Mouse (Mus musculus): ENCODE measurements around the gene Cnih3. TPM values are rescaled to one million over a fixed set of nuclear protein-coding genes. Genes with fewer than 3 reads are reported as not detected.

Cnih3 gene
- polyA plus RNA-seq, 1 experiment from 2014 or later, result 0.08 TPM

GRCm38 (mm10) chr1:181425388-181425787, 73.0 kb downstream of the Cnih3 start:
- Histone ChIP-seq H3K27ac (ENCODE audit: low read length) (no peak overlapping the region), H3K9me3 (ENCODE audit: control insufficient read depth, low read length) (no peaks in the 10 kb centered on the region), H3K27me3 (ENCODE audit: control insufficient read depth, insufficient read depth, low read depth, low read length) (no peaks in the 10 kb centered on the region), H3K9ac (ENCODE audit: low read length) (no peak overlapping the region), H3K4me2 (ENCODE audit: low read depth, low read length) (no peak overlapping the region), H3K36me3 (ENCODE audit: control insufficient read depth, insufficient read depth, low read length) (no peaks in the 10 kb centered on the region), H3K4me1 (replicated peaks; ENCODE audit: control insufficient read depth, insufficient read depth, low read length) (no peaks in the 10 kb centered on the region), H3K4me3 (ENCODE audit: low read length) (no peak overlapping the region)
- 86% methylated on average over 3 of the region's 3 CpGs for WGBS
- no peak for ATAC-seq (ENCODE audit: low read depth)

GRCm38 (mm10) chr1:181426406-181426805, 74.0 kb downstream of the Cnih3 start:
- no peak for ATAC-seq (ENCODE audit: low read depth)
- 63% methylated on average over 5 of the region's 5 CpGs for WGBS
- Histone ChIP-seq H3K27me3 (ENCODE audit: control insufficient read depth, insufficient read depth, low read depth, low read length) (no peaks in the 10 kb centered on the region), H3K27ac (ENCODE audit: low read length) (no peak overlapping the region), H3K4me2 (ENCODE audit: low read depth, low read length) (no peak overlapping the region), H3K9ac (ENCODE audit: low read length) (no peak overlapping the region), H3K9me3 (ENCODE audit: control insufficient read depth, low read length) (no peaks in the 10 kb centered on the region), H3K4me1 (replicated peaks; ENCODE audit: control insufficient read depth, insufficient read depth, low read length) (no peaks in the 10 kb centered on the region), H3K4me3 (ENCODE audit: low read length) (no peak overlapping the region), H3K36me3 (ENCODE audit: control insufficient read depth, insufficient read depth, low read length) (no peaks in the 10 kb centered on the region)

GRCm38 (mm10) chr1:181433263-181433662, 80.8 kb downstream of the Cnih3 start:
- Histone ChIP-seq H3K36me3 (ENCODE audit: control insufficient read depth, insufficient read depth, low read length) (no peaks in the 10 kb centered on the region), H3K9ac (ENCODE audit: low read length) (no peak overlapping the region), H3K27me3 (ENCODE audit: control insufficient read depth, insufficient read depth, low read depth, low read length) (no peaks in the 10 kb centered on the region), H3K4me3 (ENCODE audit: low read length) (no peak overlapping the region), H3K4me1 (replicated peaks; ENCODE audit: control insufficient read depth, insufficient read depth, low read length) (no peaks in the 10 kb centered on the region), H3K4me2 (ENCODE audit: low read depth, low read length) (no peak overlapping the region), H3K27ac (ENCODE audit: low read length) (no peak overlapping the region), H3K9me3 (ENCODE audit: control insufficient read depth, low read length) (no peaks in the 10 kb centered on the region)
- ATAC-seq (ENCODE audit: low read depth), result no peak
- 74% methylated on average over 5 of the region's 5 CpGs for WGBS

GRCm38 (mm10) chr1:181435414-181435813, 83.0 kb downstream of the Cnih3 start:
- WGBS, result 63% methylated on average over 5 of the region's 5 CpGs
- H3K27ac ChIP-seq (ENCODE audit: low read length), result no peak overlapping the region

GRCm38 (mm10) chr1:181440982-181441603, 88.7 kb downstream of the Cnih3 start:
- Histone ChIP-seq H3K36me3 (ENCODE audit: control insufficient read depth, insufficient read depth, low read length) (no peaks in the 10 kb centered on the region), H3K9ac (ENCODE audit: low read length) (no peak overlapping the region), H3K9me3 (ENCODE audit: control insufficient read depth, low read length) (no peaks in the 10 kb centered on the region), H3K27ac (ENCODE audit: low read length) (peak overlapping the region; percentile 90), H3K4me2 (ENCODE audit: low read depth, low read length) (no peak overlapping the region), H3K4me1 (replicated peaks; ENCODE audit: control insufficient read depth, insufficient read depth, low read length) (peaks cover 28% of the 10 kb centered on the region), H3K27me3 (ENCODE audit: control insufficient read depth, insufficient read depth, low read depth, low read length) (no peaks in the 10 kb centered on the region), H3K4me3 (ENCODE audit: low read length) (no peak overlapping the region)
- ATAC-seq (ENCODE audit: low read depth), result peak; percentile 80
- WGBS, result 59% methylated on average over 8 of the region's 8 CpGs

More at GRCm38 (mm10) chr1:181435414-181435813, 83.0 kb downstream of the Cnih3 start:
- ATAC-seq (ENCODE audit: low read depth), result no peak
- H3K4me3 ChIP-seq (ENCODE audit: low read length), result no peak overlapping the region
- no peak overlapping the region for H3K4me2 ChIP-seq (ENCODE audit: low read depth, low read length)
- H3K9ac ChIP-seq (ENCODE audit: low read length), result no peak overlapping the region
- H3K27me3 ChIP-seq (ENCODE audit: control insufficient read depth, insufficient read depth, low read depth, low read length), result no peaks in the 10 kb centered on the region
- H3K9me3 ChIP-seq (ENCODE audit: control insufficient read depth, low read length), result no peaks in the 10 kb centered on the region
- H3K4me1 ChIP-seq (replicated peaks; ENCODE audit: control insufficient read depth, insufficient read depth, low read length), result peaks cover 8% of the 10 kb centered on the region
- no peaks in the 10 kb centered on the region for H3K36me3 ChIP-seq (ENCODE audit: control insufficient read depth, insufficient read depth, low read length)

- no peaks in the 10 kb centered on the region for H3K9me3 ChIP-seq (ENCODE audit: control insufficient read depth, low read length)
- no peak overlapping the region for H3K9ac ChIP-seq (ENCODE audit: low read length)
- no peak overlapping the region for H3K4me2 ChIP-seq (ENCODE audit: low read depth, low read length)
- H3K27ac ChIP-seq (ENCODE audit: low read length), result peak overlapping the region; percentile 90
- peaks cover 35% of the 10 kb centered on the region for H3K4me1 ChIP-seq (replicated peaks; ENCODE audit: control insufficient read depth, insufficient read depth, low read length)
- 55% methylated on average over 7 of the region's 7 CpGs for WGBS
- no peaks in the 10 kb centered on the region for H3K27me3 ChIP-seq (ENCODE audit: control insufficient read depth, insufficient read depth, low read depth, low read length)
- peak; percentile 75 for ATAC-seq (ENCODE audit: low read depth)
- H3K4me3 ChIP-seq (ENCODE audit: low read length), result no peak overlapping the region
- no peaks in the 10 kb centered on the region for H3K36me3 ChIP-seq (ENCODE audit: control insufficient read depth, insufficient read depth, low read length)
Observed at GRCm38 (mm10) chr1:181441654-181442241, 89.3 kb downstream of the Cnih3 start.

- Histone ChIP-seq H3K27ac (ENCODE audit: low read length) (no peak overlapping the region), H3K36me3 (ENCODE audit: control insufficient read depth, insufficient read depth, low read length) (no peaks in the 10 kb centered on the region), H3K4me1 (replicated peaks; ENCODE audit: control insufficient read depth, insufficient read depth, low read length) (peaks cover 34% of the 10 kb centered on the region), H3K9ac (ENCODE audit: low read length) (no peak overlapping the region), H3K4me2 (ENCODE audit: low read depth, low read length) (no peak overlapping the region), H3K4me3 (ENCODE audit: low read length) (no peak overlapping the region), H3K9me3 (ENCODE audit: control insufficient read depth, low read length) (no peaks in the 10 kb centered on the region), H3K27me3 (ENCODE audit: control insufficient read depth, insufficient read depth, low read depth, low read length) (no peaks in the 10 kb centered on the region)
- 86% methylated on average over 5 of the region's 5 CpGs for WGBS
- ATAC-seq (ENCODE audit: low read depth), result no peak
Observed at GRCm38 (mm10) chr1:181445041-181445440, 92.6 kb downstream of the Cnih3 start.

- no peak overlapping the region for H3K9ac ChIP-seq (ENCODE audit: low read length)
- peak overlapping the region; percentile 16; the same call in 1 of the 2 replicates for H3K27ac ChIP-seq (ENCODE audit: low read length)
- 41% methylated on average over 1 of the region's 1 CpGs for WGBS
- no peaks in the 10 kb centered on the region for H3K9me3 ChIP-seq (ENCODE audit: control insufficient read depth, low read length)
- H3K4me2 ChIP-seq (ENCODE audit: low read depth, low read length), result no peak overlapping the region
- H3K4me1 ChIP-seq (replicated peaks; ENCODE audit: control insufficient read depth, insufficient read depth, low read length), result peaks cover 28% of the 10 kb centered on the region
- H3K36me3 ChIP-seq (ENCODE audit: control insufficient read depth, insufficient read depth, low read length), result no peaks in the 10 kb centered on the region
- H3K4me3 ChIP-seq (ENCODE audit: low read length), result no peak overlapping the region
- ATAC-seq (ENCODE audit: low read depth), result no peak
- no peaks in the 10 kb centered on the region for H3K27me3 ChIP-seq (ENCODE audit: control insufficient read depth, insufficient read depth, low read depth, low read length)
Observed at GRCm38 (mm10) chr1:181445630-181446257, 93.3 kb downstream of the Cnih3 start.

- 30% methylated on average over 6 of the region's 6 CpGs for WGBS
- no peaks in the 10 kb centered on the region for H3K27me3 ChIP-seq (ENCODE audit: control insufficient read depth, insufficient read depth, low read depth, low read length)
- no peak overlapping the region for H3K4me2 ChIP-seq (ENCODE audit: low read depth, low read length)
- H3K4me3 ChIP-seq (ENCODE audit: low read length), result no peak overlapping the region
- no peaks in the 10 kb centered on the region for H3K9me3 ChIP-seq (ENCODE audit: control insufficient read depth, low read length)
- peaks cover 23% of the 10 kb centered on the region for H3K4me1 ChIP-seq (replicated peaks; ENCODE audit: control insufficient read depth, insufficient read depth, low read length)
- no peaks in the 10 kb centered on the region for H3K36me3 ChIP-seq (ENCODE audit: control insufficient read depth, insufficient read depth, low read length)
- ATAC-seq (ENCODE audit: low read depth), result peak; percentile 64
- no peak overlapping the region for H3K9ac ChIP-seq (ENCODE audit: low read length)
- peak overlapping the region; percentile 30; the same call in 1 of the 2 replicates for H3K27ac ChIP-seq (ENCODE audit: low read length)
Observed at GRCm38 (mm10) chr1:181446591-181447114, 94.2 kb downstream of the Cnih3 start.

Data from lung, embryonic 16.5 days (tissue).